Mouse (Mus musculus): ENCODE data around the gene Clasp2. TPM values are rescaled to one million over a fixed set of nuclear protein-coding genes. Genes with fewer than 3 reads are reported as not detected.
"Not testable (repeated sequence)": the region's sequence is repeated elsewhere in the genome, so short reads cannot be mapped to it uniquely, and the experiment has no call there.

Gene Clasp2
- polyA plus RNA-seq, 1 experiment = not detected

DNA sequence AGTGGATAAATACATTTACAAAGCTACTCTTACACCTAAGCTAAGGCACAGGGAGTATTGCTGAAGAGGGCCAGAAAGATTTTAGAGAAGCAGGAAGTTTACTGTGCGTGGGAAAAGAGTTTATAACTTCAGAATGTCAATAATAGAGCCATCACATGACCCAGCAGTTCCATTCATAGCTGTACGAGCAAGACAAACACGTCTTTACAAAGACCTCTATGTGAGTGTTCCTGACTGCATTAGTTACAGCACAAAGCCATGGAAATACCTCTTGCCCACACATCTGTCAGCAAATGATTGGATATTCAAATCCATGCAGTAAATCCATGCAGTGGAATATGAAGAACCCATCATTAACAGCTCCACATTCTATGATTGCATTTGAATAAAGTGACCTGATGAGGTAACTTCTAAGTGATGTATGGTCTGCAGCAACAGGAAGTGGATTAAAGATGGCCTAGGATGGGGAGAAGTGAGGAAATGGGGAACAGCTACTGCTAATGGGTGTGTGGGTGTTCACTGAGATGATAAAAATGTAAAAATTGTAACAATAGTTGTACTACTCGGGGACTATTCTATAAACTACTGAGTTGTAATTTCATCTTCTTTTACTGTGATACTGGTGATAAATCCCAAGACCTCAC lies 41.2 kb downstream of the Clasp2 start:
- no peaks in the 10 kb centered on the region for H3K4me1 ChIP-seq (ENCODE audit: control insufficient read depth, insufficient read depth, low read length)
- TF ChIP-seq CTCF (IDR thresholded peaks at IDR 0.05; ENCODE audit: insufficient read depth, low read depth, low read length) (no peak), POLR2A (IDR thresholded peaks at IDR 0.05; ENCODE audit: insufficient read depth, low read depth, low read length) (no peak)
- WGBS = 57% methylated on average over 4 of the region's 4 CpGs
- H3K27ac ChIP-seq (ENCODE audit: insufficient read depth, low read depth, low read length) = no peak overlapping the region
- no peak overlapping the region for H3K4me3 ChIP-seq (ENCODE audit: insufficient read depth, low read depth, low read length)

DNA sequence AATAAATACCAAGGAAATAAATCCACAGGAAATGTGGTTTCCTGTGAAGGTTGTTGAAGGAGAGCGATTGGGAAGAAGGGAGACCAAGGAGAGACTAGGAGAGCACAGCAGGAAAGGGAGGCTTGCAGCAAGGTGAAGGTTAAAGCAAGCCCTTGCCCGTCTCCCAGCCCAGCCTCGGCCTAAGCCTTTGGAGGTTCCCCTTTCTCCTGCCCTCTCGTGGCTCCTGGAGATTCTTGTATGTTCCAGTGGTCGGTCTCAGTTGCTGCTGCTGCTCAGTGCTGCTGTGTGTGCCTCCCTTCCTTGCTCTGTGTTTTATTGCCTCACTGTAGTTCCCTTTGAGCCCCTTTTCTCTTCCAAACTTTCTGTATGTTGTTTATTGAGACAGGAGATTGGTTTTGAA lies 42.4 kb downstream of the Clasp2 start:
- H3K27ac ChIP-seq (ENCODE audit: insufficient read depth, low read depth, low read length) = no peak overlapping the region
- no peaks in the 10 kb centered on the region for H3K4me1 ChIP-seq (ENCODE audit: control insufficient read depth, insufficient read depth, low read length)
- WGBS = 59% methylated on average over 5 of the region's 5 CpGs
- TF ChIP-seq POLR2A (IDR thresholded peaks at IDR 0.05; ENCODE audit: insufficient read depth, low read depth, low read length) (no peak), CTCF (IDR thresholded peaks at IDR 0.05; ENCODE audit: insufficient read depth, low read depth, low read length) (no peak)
- no peak overlapping the region for H3K4me3 ChIP-seq (ENCODE audit: insufficient read depth, low read depth, low read length)

DNA sequence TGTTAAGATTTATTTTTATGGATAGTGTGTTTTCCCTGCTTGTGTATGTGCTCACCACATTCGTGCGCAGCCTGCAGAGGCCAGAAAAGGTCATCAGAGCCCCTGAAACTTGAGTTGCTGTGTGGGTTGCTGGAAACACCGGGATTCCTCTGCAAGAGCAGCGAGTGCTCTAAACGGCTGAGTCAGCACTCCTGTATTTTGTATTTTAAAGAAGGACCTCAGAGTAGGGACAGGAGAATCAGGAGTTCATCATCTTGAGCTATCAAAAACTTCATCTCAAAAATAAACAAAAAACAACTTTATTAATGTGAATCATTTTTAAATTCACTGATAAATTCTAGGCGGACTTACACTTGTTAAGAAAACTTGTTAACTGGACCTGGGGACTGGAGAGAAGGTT lies 48.0 kb downstream of the Clasp2 start:
- WGBS = 78% methylated on average over 6 of the region's 6 CpGs
- H3K4me1 ChIP-seq (ENCODE audit: control insufficient read depth, insufficient read depth, low read length); H3K27ac ChIP-seq (ENCODE audit: insufficient read depth, low read depth, low read length); H3K4me3 ChIP-seq (ENCODE audit: insufficient read depth, low read depth, low read length): not testable (repeated sequence)

DNA sequence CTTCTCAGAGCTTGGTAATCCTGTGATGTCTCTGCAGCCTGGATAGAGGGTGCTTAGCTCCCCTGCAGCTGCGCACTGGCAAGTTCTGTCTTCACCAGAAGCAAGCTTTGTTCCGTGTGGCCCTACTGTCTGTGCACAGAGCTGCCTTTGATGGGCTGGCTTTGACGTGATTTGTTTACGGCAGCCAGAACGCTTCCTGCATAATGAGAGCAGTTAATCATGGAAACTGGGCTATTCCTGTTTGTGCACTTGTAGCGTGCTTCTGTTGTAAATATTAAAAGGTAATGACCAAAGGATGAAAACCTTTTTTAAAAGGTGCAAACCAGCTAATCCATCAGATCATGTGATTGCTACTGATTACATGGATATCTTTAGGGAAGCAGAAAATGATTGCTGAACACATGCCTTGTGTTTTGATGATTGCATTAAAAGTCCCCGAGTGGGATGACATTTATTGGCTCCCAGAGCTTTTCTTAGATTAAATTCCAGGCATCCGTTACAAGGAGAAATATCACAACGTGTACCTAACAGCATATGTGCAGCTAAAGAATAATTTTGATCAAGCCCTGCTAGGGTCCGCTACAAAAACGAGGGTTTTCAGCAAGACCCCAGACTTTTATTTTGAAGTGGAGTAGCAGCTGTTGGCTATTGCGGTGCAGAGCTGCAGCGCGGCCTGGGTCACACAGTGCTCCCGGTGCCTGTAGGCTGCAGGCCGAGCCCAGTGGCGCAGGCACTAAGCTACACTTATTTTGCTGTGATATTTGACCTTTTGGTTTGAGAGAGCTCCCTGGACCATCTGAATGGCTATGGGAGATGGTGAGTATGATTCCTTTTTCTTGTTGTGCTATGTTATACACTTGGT lies 51.6 kb downstream of the Clasp2 start:
- Histone ChIP-seq H3K4me1 (ENCODE audit: control insufficient read depth, insufficient read depth, low read length) (peaks cover 5% of the 10 kb centered on the region; the same call in 1 of the 2 replicates), H3K27ac (ENCODE audit: insufficient read depth, low read depth, low read length) (peak overlapping the region; percentile 96), H3K4me3 (ENCODE audit: insufficient read depth, low read depth, low read length) (peak overlapping the region; percentile 63)
- under 1% methylated on average over 17 of the region's 17 CpGs for WGBS
- no peak for TF ChIP-seq CTCF (IDR thresholded peaks at IDR 0.05; ENCODE audit: insufficient read depth, low read depth, low read length)
- TF ChIP-seq POLR2A (IDR thresholded peaks at IDR 0.05; ENCODE audit: insufficient read depth, low read depth, low read length) = peak; percentile 74

DNA sequence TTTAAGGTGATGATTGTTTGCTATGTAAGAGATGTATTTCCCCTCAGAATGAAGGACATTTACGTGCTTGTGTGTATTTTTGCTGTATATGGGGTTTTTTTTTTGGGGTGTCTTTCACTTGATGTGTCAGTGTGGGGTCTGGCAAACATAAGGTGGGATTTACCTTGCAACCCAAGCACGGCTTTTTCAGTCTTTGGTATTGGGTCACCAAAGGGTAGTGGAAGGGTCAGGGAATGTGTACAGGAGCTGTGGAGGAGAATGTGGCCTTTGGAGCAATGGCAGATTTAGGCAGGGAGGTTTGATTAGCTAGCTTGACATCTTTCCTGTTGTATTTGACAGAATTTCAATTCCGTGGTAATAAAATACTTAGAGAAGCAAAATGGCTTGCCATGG lies 52.2 kb downstream of the Clasp2 start:
- 3% methylated on average over 3 of the region's 3 CpGs for WGBS
- H3K27ac ChIP-seq (ENCODE audit: insufficient read depth, low read depth, low read length) = peak overlapping the region; percentile 96
- H3K4me3 ChIP-seq (ENCODE audit: insufficient read depth, low read depth, low read length) = peak overlapping the region; percentile 63
- H3K4me1 ChIP-seq (ENCODE audit: control insufficient read depth, insufficient read depth, low read length) = peaks cover 5% of the 10 kb centered on the region; the same call in 1 of the 2 replicates
- TF ChIP-seq POLR2A (IDR thresholded peaks at IDR 0.05; ENCODE audit: insufficient read depth, low read depth, low read length) = no peak
- TF ChIP-seq CTCF (IDR thresholded peaks at IDR 0.05; ENCODE audit: insufficient read depth, low read depth, low read length) = no peak

DNA sequence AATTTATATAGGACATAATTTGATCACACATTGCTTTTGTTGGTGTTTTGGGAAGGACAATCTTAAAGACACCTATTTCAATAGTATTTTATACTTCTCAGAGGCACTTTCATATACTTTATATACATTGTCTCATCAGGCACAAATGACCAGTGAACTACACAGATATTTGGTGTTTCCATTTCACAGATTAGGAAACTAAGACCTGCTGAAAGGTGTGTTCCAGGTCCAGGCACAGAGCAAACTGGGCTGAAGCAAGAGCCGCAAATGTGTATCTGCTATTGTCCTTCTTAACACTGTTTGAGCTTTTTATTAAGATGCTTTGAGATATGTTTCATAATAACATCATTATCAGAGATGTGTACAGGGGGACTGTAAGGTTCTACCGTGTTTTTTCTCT lies 52.7 kb downstream of the Clasp2 start:
- TF ChIP-seq CTCF (IDR thresholded peaks at IDR 0.05; ENCODE audit: insufficient read depth, low read depth, low read length) (no peak), POLR2A (IDR thresholded peaks at IDR 0.05; ENCODE audit: insufficient read depth, low read depth, low read length) (no peak)
- 12% methylated on average over 2 of the region's 2 CpGs for WGBS
- no peak overlapping the region for H3K4me3 ChIP-seq (ENCODE audit: insufficient read depth, low read depth, low read length)
- peaks cover 5% of the 10 kb centered on the region; the same call in 1 of the 2 replicates for H3K4me1 ChIP-seq (ENCODE audit: control insufficient read depth, insufficient read depth, low read length)
- no peak overlapping the region for H3K27ac ChIP-seq (ENCODE audit: insufficient read depth, low read depth, low read length)

DNA sequence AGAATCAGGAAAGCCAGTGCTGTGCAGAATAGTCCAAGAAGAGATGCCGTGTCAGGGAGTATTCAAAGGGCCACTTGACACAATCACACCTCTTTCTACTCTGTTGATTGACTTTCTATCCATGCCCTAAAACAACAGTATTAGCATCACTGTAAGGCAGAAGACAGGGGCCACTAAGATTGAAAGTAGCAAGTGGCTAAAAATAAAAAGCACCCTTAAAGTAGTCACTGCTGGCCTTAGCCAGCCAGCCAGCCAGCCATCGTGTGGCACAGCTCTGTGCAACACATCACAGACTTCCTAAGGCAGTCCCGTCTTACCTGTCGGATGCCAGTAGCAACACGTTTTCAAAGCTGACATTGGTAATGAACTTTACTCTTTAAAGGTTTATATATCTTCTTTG lies 55.9 kb downstream of the Clasp2 start:
- H3K27ac ChIP-seq (ENCODE audit: insufficient read depth, low read depth, low read length) = no peak overlapping the region; the same call in 1 of the 2 replicates
- TF ChIP-seq CTCF (IDR thresholded peaks at IDR 0.05; ENCODE audit: insufficient read depth, low read depth, low read length) = no peak
- no peak for TF ChIP-seq POLR2A (IDR thresholded peaks at IDR 0.05; ENCODE audit: insufficient read depth, low read depth, low read length)
- H3K4me1 ChIP-seq (ENCODE audit: control insufficient read depth, insufficient read depth, low read length) = peaks cover 5% of the 10 kb centered on the region; the same call in 1 of the 2 replicates
- H3K4me3 ChIP-seq (ENCODE audit: insufficient read depth, low read depth, low read length) = no peak overlapping the region
- 69% methylated on average over 5 of the region's 5 CpGs for WGBS

DNA sequence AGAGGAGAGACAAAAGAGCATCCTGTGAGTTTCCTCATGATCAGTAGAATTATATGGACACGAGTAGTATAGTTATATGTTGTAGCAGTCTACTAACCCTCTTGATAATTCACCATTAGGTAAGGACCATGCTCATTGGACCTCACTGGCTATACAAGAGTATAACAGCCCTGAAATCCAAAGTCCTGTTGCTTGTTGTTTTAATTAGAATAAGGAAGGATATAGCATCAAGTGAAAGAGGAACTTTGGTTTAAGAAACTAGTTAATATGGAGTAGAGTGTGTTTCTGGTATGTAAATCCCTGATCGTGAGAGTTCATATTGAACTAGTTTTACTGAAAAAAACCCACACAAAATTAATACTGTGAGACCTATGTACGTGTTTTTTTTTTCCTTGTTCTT lies 59.4 kb downstream of the Clasp2 start:
- no peak overlapping the region for H3K27ac ChIP-seq (ENCODE audit: insufficient read depth, low read depth, low read length)
- TF ChIP-seq CTCF (IDR thresholded peaks at IDR 0.05; ENCODE audit: insufficient read depth, low read depth, low read length) (no peak), POLR2A (IDR thresholded peaks at IDR 0.05; ENCODE audit: insufficient read depth, low read depth, low read length) (no peak)
- WGBS = 84% methylated on average over 3 of the region's 3 CpGs
- peaks cover 4% of the 10 kb centered on the region; the same call in 1 of the 2 replicates for H3K4me1 ChIP-seq (ENCODE audit: control insufficient read depth, insufficient read depth, low read length)
- no peak overlapping the region for H3K4me3 ChIP-seq (ENCODE audit: insufficient read depth, low read depth, low read length)

DNA sequence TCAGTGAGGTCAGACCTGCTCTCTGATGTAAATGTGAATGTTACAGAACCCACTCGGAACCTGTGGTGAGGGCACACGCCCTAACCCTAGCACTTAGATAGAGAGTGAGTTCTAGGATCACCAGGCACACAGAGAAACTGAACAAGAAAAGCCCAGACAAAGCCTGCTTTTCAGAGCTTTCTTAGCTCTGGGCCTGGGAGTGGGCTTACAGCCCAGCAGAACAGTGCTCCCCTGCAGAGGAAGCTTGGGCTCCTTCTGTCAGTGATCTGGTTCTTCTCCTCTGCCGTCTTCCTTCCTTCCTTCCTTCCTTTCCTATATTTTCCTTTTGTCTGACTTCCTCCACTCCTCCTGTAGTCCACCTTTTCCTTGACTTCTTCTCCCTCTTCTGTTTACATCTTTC lies 61.5 kb downstream of the Clasp2 start:
- Histone ChIP-seq H3K27ac (ENCODE audit: insufficient read depth, low read depth, low read length) (no peak overlapping the region), H3K4me3 (ENCODE audit: insufficient read depth, low read depth, low read length) (no peak overlapping the region), H3K4me1 (ENCODE audit: control insufficient read depth, insufficient read depth, low read length) (peaks cover 2% of the 10 kb centered on the region; the same call in 1 of the 2 replicates)
- TF ChIP-seq POLR2A (IDR thresholded peaks at IDR 0.05; ENCODE audit: insufficient read depth, low read depth, low read length) = no peak
- no peak for TF ChIP-seq CTCF (IDR thresholded peaks at IDR 0.05; ENCODE audit: insufficient read depth, low read depth, low read length)
- WGBS = 42% methylated on average over 3 of the region's 3 CpGs

All from olfactory bulb, adult 2 months (tissue).